Mouse (Mus musculus) forebrain, embryonic 10.5 days (tissue): Measurements from ENCODE around the gene Dusp1. TPM values are rescaled to one million over a fixed set of nuclear protein-coding genes. Genes with fewer than 3 reads are reported as not detected.

Experiments
- microRNA-seq: library from miRNA; unstranded; fragments of <30 nt; microRNA quantifications from one replicate; pipeline ENCODE4, GENCODE M21; 2017
- polyA plus RNA-seq: library from polyadenylated mRNA; unstranded; fragments of >200 nt; fragmentation: Nextera tagmentation; extraction: Ambion mirVana; gene quantifications from 2 replicates; pipeline ENCODE4 v1.2.1, GENCODE M21; 2016

The Dusp1 gene
- polyA plus RNA-seq, 1 experiment from 2014 or later, result 24.4 TPM

Small RNA genes within 50 kb of the gene (microRNA-seq; reads per million reads assigned to microRNA genes)
- gene Gm22420, result not detected

Other genes with a start within 250 kb of the Dusp1 start
- 0.09 and 0.10 TPM in 2 replicates for gene Neurl1b, start 147.3 kb downstream of the Dusp1 start, polyA plus RNA-seq
- gene Ergic1, start 639 bp downstream of the Dusp1 start, polyA plus RNA-seq, result 116 and 127 TPM in 2 replicates
- gene Atp6v0e, start 101.1 kb upstream of the Dusp1 start, polyA plus RNA-seq, result 104 and 109 TPM in 2 replicates
- 1.7 and 2.5 TPM in 2 replicates for gene Crebrf, start 153.5 kb upstream of the Dusp1 start, polyA plus RNA-seq
- 43.9 and 51.5 TPM in 2 replicates for gene Bnip1, start 218.9 kb upstream of the Dusp1 start, polyA plus RNA-seq